Mouse (Mus musculus) kidney, postnatal 0 days (tissue): ENCODE measurements around the gene Trmt44. TPM values are rescaled to one million over a fixed set of nuclear protein-coding genes. Genes with fewer than 3 reads are reported as not detected.

Source experiments
- ATAC-seq: fragments of 200-750 bp; cut with Nextera tagmentation; replicated peaks from 2 replicates; pipeline ENCODE4 v1.8.0; 2017; ENCODE audit warnings: low read depth, moderate number of reproducible peaks, moderate TSS enrichment, moderate library complexity; ENCODE audit not compliant: low FRiP score
- DNase-seq: peaks from one replicate; pipeline ENCODE4 v3.0.0-alpha.2; 2016; ENCODE audit warnings: low spot score
- H3K27ac ChIP-seq: fragments of 300-500 bp; sonication (generic); 2 replicates; pipeline ENCODE4 v1.5.1; 2014; ENCODE audit warnings: mild to moderate bottlenecking
- H3K27me3 ChIP-seq: fragments of 300-500 bp; sonication (generic); 2 replicates; pipeline ENCODE4 v1.6.1; 2014; ENCODE audit warnings: low read length, mixed read lengths; ENCODE audit not compliant: insufficient read depth
- H3K36me3 ChIP-seq: fragments of 300-500 bp; sonication (generic); 2 replicates; pipeline ENCODE4 v1.6.1; 2014; ENCODE audit warnings: low read length, mixed read lengths; ENCODE audit not compliant: insufficient read depth
- H3K4me1 ChIP-seq: fragments of 300-500 bp; sonication (generic); replicated peaks from 2 replicates; pipeline ENCODE4 v1.6.1; 2014; ENCODE audit warnings: antibody characterized with exemption, low read length, mixed read lengths; ENCODE audit not compliant: insufficient read depth
- H3K4me2 ChIP-seq: fragments of 300-500 bp; sonication (generic); 2 replicates; pipeline ENCODE4 v1.6.1; 2014; ENCODE audit warnings: mild to moderate bottlenecking, low read length, moderate library complexity, mixed read lengths
- H3K4me3 ChIP-seq: fragments of 300-500 bp; sonication (generic); replicated peaks from 2 replicates; pipeline ENCODE4 v1.5.1; 2014; ENCODE audit warnings: low read depth, low read length
- H3K9ac ChIP-seq: fragments of 300-500 bp; sonication (generic); 2 replicates; pipeline ENCODE4 v1.6.1; 2014; ENCODE audit warnings: low read depth, low read length
- H3K9me3 ChIP-seq: fragments of 300-500 bp; sonication (generic); replicated peaks from 2 replicates; pipeline ENCODE4 v1.6.1; 2016; ENCODE audit warnings: low read length, inconsistent platforms, mixed read lengths
- CTCF ChIP-seq: IDR thresholded peaks from 2 replicates; pipeline ENCODE4 v1.5.1; 2016; ENCODE audit warnings: antibody characterized with exemption, low read depth, mild to moderate bottlenecking, moderate library complexity
- WGBS: fragments of 180-500 bp; shearing (Covaris S2); extraction: QIAGEN DNeasy Blood & Tissue Kit; methylation state at CpG from one replicate; pipeline ENCODE4 v1.1.7; 2014; 5-methylcytosine and 5-hydroxymethylcytosine counted together
- polyA plus RNA-seq: library from polyadenylated mRNA; unstranded; fragments of >200 nt; fragmentation: Nextera tagmentation; extraction: Ambion mirVana; gene quantifications from 2 replicates; pipeline ENCODE4 v1.2.1, GENCODE M21; 2015

The Trmt44 gene
- polyA plus RNA-seq, 1 experiment from 2014 or later: 4.2 TPM

DNA sequence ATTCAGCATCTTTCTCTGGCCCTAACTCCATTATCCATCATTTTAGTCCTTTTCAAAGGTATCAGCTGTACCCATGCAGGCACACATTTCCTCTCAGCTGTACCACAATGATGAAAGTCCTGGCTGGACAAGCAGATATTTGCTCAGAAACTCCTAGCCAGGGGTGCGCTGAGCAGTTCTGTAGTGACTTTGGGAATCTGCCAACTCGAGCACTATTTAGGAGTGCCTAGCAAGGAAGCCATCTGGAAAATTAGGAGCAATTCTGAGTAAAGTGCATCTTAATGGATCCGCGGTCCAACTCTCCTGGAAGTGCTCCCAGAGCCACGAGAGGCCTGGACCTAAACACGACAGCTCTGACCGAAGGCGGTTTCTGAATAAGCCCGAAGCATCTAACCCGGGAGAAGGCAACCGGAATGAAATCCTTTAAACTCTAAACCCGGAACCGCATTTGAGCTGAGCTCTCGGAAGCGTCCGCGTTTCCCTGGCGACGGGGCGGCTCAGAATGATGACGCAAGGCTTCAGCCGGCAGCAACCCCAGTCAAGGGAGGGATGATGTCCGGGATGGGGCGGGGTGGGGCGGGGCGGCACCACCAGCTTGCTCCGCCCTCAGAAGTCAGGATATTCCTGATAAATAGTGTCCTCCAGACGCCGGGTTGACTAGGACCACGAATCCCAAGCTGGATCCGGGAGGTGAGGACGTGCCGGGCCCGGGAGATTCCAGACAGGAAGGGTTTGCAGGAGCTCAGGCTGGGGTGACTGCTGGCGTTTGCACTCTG lies 7.8 kb upstream of the Trmt44 start, which contains the start of gene Acox3:
Gene Acox3 (plus strand): TSS at position 596 of the 776 bp plus-strand sequence.
- H3K4me2 ChIP-seq: peak within 1 kb of the TSS; percentile 79
- under 1% methylated on average over 35 of the region's 35 CpGs for WGBS
- peak within 1 kb of the TSS; percentile 74 for H3K27ac ChIP-seq
- DNase-seq (peak; percentile 97), ATAC-seq (peak; percentile 91)
- no peaks in the 10 kb centered on the region for H3K9me3 ChIP-seq
- H3K4me1 ChIP-seq: no peaks in the 10 kb centered on the region; the same call in 1 of the 2 replicates
- H3K9ac ChIP-seq: peak within 1 kb of the TSS; percentile 68
- peak within 1 kb of the TSS; percentile 58 for H3K4me3 ChIP-seq
- TF ChIP-seq CTCF: no peak
- H3K27me3 ChIP-seq: no peaks in the 10 kb centered on the region
- H3K36me3 ChIP-seq: no peaks in the 10 kb centered on the region

DNA sequence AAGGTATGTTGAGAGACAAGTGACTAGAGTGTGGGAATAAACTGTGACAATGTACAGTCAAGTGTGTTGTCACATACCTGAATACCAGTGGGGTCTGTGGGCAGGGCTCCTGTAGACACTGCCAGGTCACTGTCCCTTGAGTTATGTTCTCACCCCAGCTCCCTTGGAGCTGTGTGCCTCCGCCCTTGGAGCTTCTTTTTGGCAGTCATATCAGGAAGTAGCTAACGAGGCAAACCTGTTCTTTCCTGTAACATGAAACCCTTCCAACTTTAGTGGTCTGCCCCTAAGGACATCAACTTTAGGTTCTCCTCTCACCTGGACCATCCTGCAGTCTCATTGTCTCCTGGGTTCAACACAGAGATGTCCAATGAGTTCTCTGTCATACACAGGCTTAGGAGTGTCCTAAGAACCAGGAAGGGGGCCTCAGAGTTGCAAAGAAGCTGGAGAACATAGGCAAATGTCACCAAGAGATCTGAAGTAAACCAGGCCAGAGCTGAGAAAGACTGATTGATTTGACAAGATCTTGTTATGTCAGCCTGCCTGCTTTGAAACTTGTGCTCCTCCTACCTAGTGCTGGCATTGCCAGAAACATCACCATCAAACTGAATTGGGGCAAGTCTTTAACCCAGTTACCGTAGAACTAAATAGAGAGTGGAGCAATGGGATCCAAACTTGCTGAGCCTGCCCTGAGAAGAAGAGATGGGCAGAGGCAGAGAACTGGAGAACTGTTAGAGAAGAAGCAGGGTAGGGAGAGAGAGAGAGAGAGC lies 5.5 kb upstream of the Trmt44 start:
- 44% methylated on average over 3 of the region's 3 CpGs for WGBS
- Histone ChIP-seq H3K36me3 (no peaks in the 10 kb centered on the region), H3K4me2 (no peak overlapping the region), H3K4me3 (no peak overlapping the region), H3K27ac (no peak overlapping the region), H3K9me3 (no peaks in the 10 kb centered on the region), H3K9ac (no peak overlapping the region), H3K4me1 (no peaks in the 10 kb centered on the region; the same call in 1 of the 2 replicates), H3K27me3 (no peaks in the 10 kb centered on the region)
- ATAC-seq (no peak), DNase-seq (no peak)
- no peak for TF ChIP-seq CTCF

DNA sequence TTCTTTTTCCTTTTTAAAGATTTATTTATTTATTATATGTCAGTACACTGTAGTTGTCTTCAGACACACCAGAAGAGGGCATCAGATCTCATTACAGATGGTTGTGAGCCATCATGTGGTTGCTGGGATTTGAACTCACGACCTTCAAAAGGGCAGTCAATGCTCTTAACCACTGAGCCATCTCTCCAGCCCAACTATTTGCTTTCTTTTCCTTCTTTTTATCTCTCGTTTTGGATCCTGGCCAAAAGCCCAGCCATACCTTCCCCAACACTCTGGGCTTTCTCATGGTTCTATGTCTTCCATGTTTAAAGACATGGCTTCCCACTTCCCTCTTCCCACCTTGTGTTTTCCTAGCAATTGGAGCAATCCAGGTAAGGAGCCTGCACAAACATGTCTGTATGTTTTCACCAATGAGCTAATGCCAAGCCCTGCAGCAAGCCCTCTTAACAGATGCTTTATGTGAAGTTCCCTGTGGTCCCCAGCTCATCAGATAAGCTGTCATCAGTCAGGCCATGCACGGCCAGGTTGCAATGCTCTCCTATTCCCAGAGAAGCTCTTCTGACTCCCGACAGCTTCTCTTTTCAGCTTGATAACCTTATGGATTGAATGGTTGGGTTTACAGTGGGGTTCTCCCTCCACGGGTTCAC lies 4.5 kb upstream of the Trmt44 start:
- H3K4me2 ChIP-seq: no peak overlapping the region
- H3K36me3 ChIP-seq: no peaks in the 10 kb centered on the region
- H3K9me3 ChIP-seq: no peaks in the 10 kb centered on the region
- no peaks in the 10 kb centered on the region for H3K27me3 ChIP-seq
- no peak overlapping the region for H3K4me3 ChIP-seq
- DNase-seq: no peak
- 52% methylated on average over 5 of the region's 5 CpGs for WGBS
- H3K4me1 ChIP-seq: peaks cover 2% of the 10 kb centered on the region
- no peak overlapping the region for H3K27ac ChIP-seq
- ATAC-seq: no peak
- TF ChIP-seq CTCF: no peak
- H3K9ac ChIP-seq: no peak overlapping the region

DNA sequence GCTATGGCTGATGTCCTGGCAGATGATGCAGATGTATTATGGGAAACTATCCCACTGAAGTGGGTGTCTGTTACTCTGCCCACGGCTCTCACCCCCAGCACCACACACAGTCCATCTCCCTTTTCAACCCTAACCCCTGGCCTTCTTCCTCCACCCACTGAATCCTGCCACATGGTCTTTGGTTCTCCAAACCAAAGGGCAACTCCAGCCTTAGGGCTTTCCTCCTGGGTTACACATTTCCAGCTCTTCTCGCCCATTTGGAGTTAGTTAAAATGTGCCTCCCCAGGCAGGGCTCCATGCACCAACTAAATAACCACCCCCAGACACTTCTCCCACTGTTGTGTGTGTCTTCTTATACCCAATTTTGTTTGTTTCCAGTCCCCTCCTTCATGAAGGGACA lies 3.5 kb upstream of the Trmt44 start:
- DNase-seq (no peak), ATAC-seq (no peak)
- 71% methylated on average over 2 of the region's 2 CpGs for WGBS
- no peak for TF ChIP-seq CTCF
- H3K27me3 ChIP-seq: no peaks in the 10 kb centered on the region
- no peak overlapping the region for H3K27ac ChIP-seq
- no peak overlapping the region for H3K4me3 ChIP-seq
- H3K4me1 ChIP-seq: peaks cover 8% of the 10 kb centered on the region
- H3K9me3 ChIP-seq: no peaks in the 10 kb centered on the region
- no peaks in the 10 kb centered on the region for H3K36me3 ChIP-seq
- no peak overlapping the region for H3K4me2 ChIP-seq
- H3K9ac ChIP-seq: no peak overlapping the region

DNA sequence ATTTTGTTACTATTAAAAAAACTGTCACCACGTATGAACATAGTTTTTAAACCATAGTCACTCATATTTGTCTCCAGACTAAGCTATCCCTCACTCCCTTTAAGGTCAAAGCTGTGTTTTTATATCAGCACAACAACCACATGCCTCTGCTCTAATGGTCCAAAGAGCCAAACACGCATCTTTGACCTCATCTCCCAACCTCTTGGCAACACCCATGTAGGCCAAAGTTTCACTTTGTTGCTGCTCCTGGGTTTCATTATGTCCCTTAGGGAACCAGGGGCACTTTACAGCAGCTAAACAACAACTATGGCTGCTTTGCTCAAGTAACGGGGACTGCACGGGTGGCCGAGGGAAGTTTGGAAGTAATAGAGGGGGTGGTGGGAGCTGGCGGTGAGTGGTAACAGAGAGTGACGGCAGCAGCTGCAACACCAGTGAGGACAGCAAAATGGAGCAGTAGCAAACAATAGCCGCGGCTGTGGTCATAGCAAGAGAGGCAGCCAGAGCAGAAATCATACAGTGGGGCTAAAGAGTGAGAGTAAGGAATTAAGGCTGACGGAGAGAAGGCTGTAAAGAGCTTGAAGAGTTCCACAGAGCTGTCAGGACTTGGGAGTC lies 1.6 kb upstream of the Trmt44 start:
- Histone ChIP-seq H3K27me3 (no peaks in the 10 kb centered on the region), H3K27ac (no peak overlapping the region), H3K9ac (no peak overlapping the region), H3K4me1 (peaks cover 8% of the 10 kb centered on the region), H3K4me3 (no peak overlapping the region), H3K36me3 (peaks cover 13% of the 10 kb centered on the region; the same call in 1 of the 2 replicates), H3K9me3 (no peaks in the 10 kb centered on the region), H3K4me2 (no peak overlapping the region)
- ATAC-seq: no peak
- TF ChIP-seq CTCF: no peak
- no peak for DNase-seq
- 92% methylated on average over 10 of the region's 10 CpGs for WGBS

DNA sequence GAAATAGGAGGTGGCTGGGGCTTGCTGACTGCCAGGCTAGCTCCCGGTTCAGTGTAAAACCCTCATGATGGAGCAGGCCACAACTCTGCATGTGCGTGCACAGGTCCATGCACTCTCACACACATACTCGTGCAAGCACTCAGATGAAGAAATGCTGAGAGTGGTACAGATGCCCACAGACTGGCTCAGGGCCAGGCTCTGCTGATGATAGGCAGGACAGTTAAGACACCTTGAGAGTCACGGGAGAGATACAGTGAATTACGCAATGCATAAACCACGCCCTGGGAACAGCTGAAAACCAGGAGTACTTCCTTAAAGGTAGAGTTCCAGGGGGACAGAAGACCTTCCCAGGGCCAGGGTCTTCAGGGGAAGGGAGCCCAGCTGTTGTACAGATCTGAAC lies 3.3 kb downstream of the Trmt44 start:
- Histone ChIP-seq H3K27ac (no peak overlapping the region), H3K9ac (no peak overlapping the region), H3K4me3 (no peak overlapping the region), H3K4me2 (no peak overlapping the region), H3K4me1 (peaks cover 8% of the 10 kb centered on the region), H3K36me3 (peaks cover 45% of the 10 kb centered on the region), H3K9me3 (no peaks in the 10 kb centered on the region), H3K27me3 (no peaks in the 10 kb centered on the region)
- ATAC-seq (no peak), DNase-seq (no peak)
- WGBS: 89% methylated on average over 6 of the region's 6 CpGs
- TF ChIP-seq CTCF: no peak
